Mouse (Mus musculus) adrenal gland, postnatal 25 days (tissue): ENCODE measurements at regions not wholly inside any gene's neighbourhood (a gene's known extent, or its start where the extent isn't known, plus 50 kb on each side); places are given as distances from the start of the nearest gene placed in this dataset.

ENCODE experiments used
- DNase-seq: peaks from one replicate; pipeline ENCODE4 v3.0.0; 2021; ENCODE audit warnings: mixed read lengths

- no peak for DNase-seq
Measured at GRCm38 (mm10) chr8:86159074-86159783, 318.5 kb downstream of the Phkb start.

- no peak for DNase-seq
Measured at GRCm38 (mm10) chr8:86147586-86147985, 306.8 kb downstream of the Phkb start.

DNA sequence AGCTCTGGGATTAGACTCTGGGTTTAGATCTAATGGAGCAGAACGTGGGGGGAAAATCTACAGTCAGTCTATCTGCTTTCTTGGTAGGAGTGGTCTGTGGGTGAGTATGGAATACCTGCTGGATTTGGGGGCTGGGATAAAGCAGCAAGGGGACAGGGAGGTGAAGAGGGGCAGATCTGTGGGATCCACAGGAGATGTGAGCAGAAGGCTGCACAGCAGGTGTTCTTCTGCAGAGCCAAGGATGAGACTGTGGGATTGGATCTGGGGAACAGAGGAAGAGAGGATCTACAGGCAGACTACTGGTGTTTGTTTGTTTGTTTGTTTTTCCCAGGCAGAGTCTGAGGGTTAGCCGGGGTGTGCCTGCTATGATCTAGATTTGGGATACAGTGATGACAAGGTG lies 284.5 kb downstream of the Phkb start:
- no peak for DNase-seq

DNA sequence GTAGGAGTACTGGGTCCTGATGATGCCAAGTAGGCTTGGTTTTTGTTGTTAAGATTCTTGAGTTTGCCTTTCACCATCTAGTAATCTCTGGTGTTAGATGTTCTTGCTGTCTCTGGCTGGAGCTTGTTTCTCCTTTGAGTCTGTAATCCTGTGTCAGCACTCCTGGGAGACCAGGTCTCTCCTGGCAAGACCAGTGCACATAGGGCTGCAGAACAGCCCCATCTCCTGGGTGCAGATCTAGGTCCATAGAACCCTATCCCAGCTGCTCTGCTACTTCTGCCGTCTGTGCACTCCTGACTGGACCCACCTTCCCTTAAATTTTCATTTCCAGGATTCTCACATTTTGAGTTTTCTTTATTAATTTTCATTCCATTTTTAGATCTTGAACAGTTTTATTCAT lies 283.9 kb downstream of the Phkb start:
- no peak for DNase-seq
